In genomic region chr5:30849891-30850555, GRCm38 (mm10) we compare ENCODE assay signal across 10 mouse cellular contexts. TPM values are rescaled to one million over a fixed set of nuclear protein-coding genes. Genes with fewer than 3 reads are reported as not detected.
DNase-seq lines count a peak whose midpoint lies in the region; ATAC-seq and TF ChIP-seq lines count a peak whose summit lies in the region.
"Had no signal": no experiment of that assay in that cellular context is flagged by ENCODE, and none has a peak within 500 bp of the region (broad histone marks: within the 10 kb centered on the region; RNA-seq: fewer than 3 reads in every experiment).

No protein-coding gene starts in this region.

- no peak overlapping the region for H3K9ac ChIP-seq in lung, embryonic 16.5 days (ENCODE audit: low read length)
- no peak overlapping the region for H3K9ac ChIP-seq in forebrain, postnatal 0 days
- H3K9ac ChIP-seq: midbrain, embryonic 12.5 days had no signal

- peak; percentile 91 for ATAC-seq in lung, embryonic 16.5 days (ENCODE audit: low read depth)
- no peak for ATAC-seq in forebrain, postnatal 0 days

- no peak for TF ChIP-seq POLR2A in kidney, adult 2 months (IDR thresholded peaks at IDR 0.05; ENCODE audit: low read depth, low read length)

- DNase-seq in urinary bladder, postnatal 36 days (ENCODE audit: low spot score in 2 of 2), result peak; percentile 48 to 51
- no peak for DNase-seq in urinary bladder, adult 2 months (ENCODE audit: low spot score)
- peak; percentile 76 for DNase-seq in kidney, adult 2 months
- DNase-seq in cerebellum, adult 11 months, result no peak
- DNase-seq in limb, embryonic 10.5 days (ENCODE audit: low spot score), result no peak
- no peak for DNase-seq in forebrain, postnatal 0 days
- DNase-seq in spleen, postnatal 14 days (ENCODE audit: low spot score in 2 of 2), result no peak
- DNase-seq: heart, postnatal 36 days had no signal

- no peaks in the 10 kb centered on the region for H3K36me3 ChIP-seq in kidney, adult 2 months (ENCODE audit: control insufficient read depth, insufficient read depth, low read length)
- H3K36me3 ChIP-seq in lung, embryonic 16.5 days (ENCODE audit: control insufficient read depth, insufficient read depth, low read length), result no peaks in the 10 kb centered on the region
- H3K36me3 ChIP-seq in limb, embryonic 10.5 days, result no peaks in the 10 kb centered on the region
- H3K36me3 ChIP-seq in forebrain, postnatal 0 days (ENCODE audit: insufficient read depth), result peaks cover 4% of the 10 kb centered on the region; the same call in 1 of the 2 replicates
- H3K36me3 ChIP-seq: midbrain, embryonic 12.5 days had no signal

- TF ChIP-seq CTCF in kidney, adult 2 months (conservative IDR thresholded peaks at IDR 0.05; ENCODE audit: insufficient read depth, insufficient read length, low read depth, low read length), result no peak
- TF ChIP-seq CTCF in forebrain, postnatal 0 days (IDR thresholded peaks at IDR 0.05; ENCODE audit: low read depth), result no peak

- 28% methylated on average over 6 of the region's 6 CpGs for WGBS in kidney, adult 2 months
- WGBS in lung, embryonic 16.5 days, result 33% methylated on average over 6 of the region's 6 CpGs
- 63% methylated on average over 6 of the region's 6 CpGs for WGBS in limb, embryonic 10.5 days
- WGBS in forebrain, postnatal 0 days, result 61% methylated on average over 6 of the region's 6 CpGs

- no peaks in the 10 kb centered on the region for H3K27me3 ChIP-seq in kidney, adult 2 months (replicated peaks; ENCODE audit: control insufficient read depth, insufficient read depth, low read length)
- H3K27me3 ChIP-seq in lung, embryonic 16.5 days (ENCODE audit: control insufficient read depth, insufficient read depth, low read depth, low read length), result no peaks in the 10 kb centered on the region
- H3K27me3 ChIP-seq in limb, embryonic 10.5 days (ENCODE audit: low read depth, poor library complexity, severe bottlenecking), result no peaks in the 10 kb centered on the region
- no peaks in the 10 kb centered on the region for H3K27me3 ChIP-seq in forebrain, postnatal 0 days (ENCODE audit: insufficient read depth, low read length)
- H3K27me3 ChIP-seq: midbrain, embryonic 12.5 days had no signal

- no peaks in the 10 kb centered on the region for H3K9me3 ChIP-seq in lung, embryonic 16.5 days (ENCODE audit: control insufficient read depth, low read length)
- H3K9me3 ChIP-seq in limb, embryonic 10.5 days (replicated peaks), result no peaks in the 10 kb centered on the region
- H3K9me3 ChIP-seq in forebrain, postnatal 0 days (ENCODE audit: low read length), result no peaks in the 10 kb centered on the region
- H3K9me3 ChIP-seq: midbrain, embryonic 12.5 days had no signal

- H3K4me1 ChIP-seq in kidney, adult 2 months (ENCODE audit: control insufficient read depth, insufficient read depth, low read length), result peaks cover 15% of the 10 kb centered on the region
- peaks cover 17% of the 10 kb centered on the region for H3K4me1 ChIP-seq in lung, embryonic 16.5 days (replicated peaks; ENCODE audit: control insufficient read depth, insufficient read depth, low read length)
- peaks cover 5% of the 10 kb centered on the region; the same call in 1 of the 2 replicates for H3K4me1 ChIP-seq in limb, embryonic 10.5 days
- H3K4me1 ChIP-seq in forebrain, postnatal 0 days (ENCODE audit: insufficient read depth), result no peaks in the 10 kb centered on the region

- peak overlapping the region; percentile 49; the same call in 1 of the 2 replicates for H3K27ac ChIP-seq in kidney, adult 2 months (ENCODE audit: insufficient read depth, low read depth, low read length)
- peak overlapping the region; percentile 93 for H3K27ac ChIP-seq in lung, embryonic 16.5 days (ENCODE audit: low read length)
- H3K27ac ChIP-seq in limb, embryonic 10.5 days, result no peak overlapping the region
- H3K27ac ChIP-seq in forebrain, postnatal 0 days (ENCODE audit: low read depth, low read length), result no peak overlapping the region
- H3K27ac ChIP-seq: midbrain, embryonic 12.5 days had no signal

- no peak overlapping the region for H3K4me3 ChIP-seq in kidney, adult 2 months (ENCODE audit: insufficient read depth, low read depth, low read length)
- no peak overlapping the region for H3K4me3 ChIP-seq in lung, embryonic 16.5 days (ENCODE audit: low read length)
- no peak overlapping the region for H3K4me3 ChIP-seq in limb, embryonic 10.5 days
- no peak overlapping the region for H3K4me3 ChIP-seq in forebrain, postnatal 0 days (ENCODE audit: low read depth, low read length)
- H3K4me3 ChIP-seq: midbrain, embryonic 12.5 days had no signal

- no peak overlapping the region; the same call in 1 of the 2 replicates for H3K4me2 ChIP-seq in lung, embryonic 16.5 days (ENCODE audit: low read depth, low read length)
- H3K4me2 ChIP-seq in forebrain, postnatal 0 days (ENCODE audit: low read depth), result no peak overlapping the region
- H3K4me2 ChIP-seq: midbrain, embryonic 12.5 days had no signal

RNA-seq across cellular contexts. Expression of gene Tmem214, which starts 17.8 kb away (rescaled TPM):
- polyA plus RNA-seq in urinary bladder, adult 2 months (2012; rRNA removed), result 52.8 and 60.7 TPM in 2 replicates
- polyA plus RNA-seq in kidney, adult 2 months (2012; rRNA removed), result 81.3 and 92.5 TPM in 2 replicates
- polyA plus RNA-seq in lung, embryonic 16.5 days (2015; fragmentation: Nextera tagmentation; extraction: Ambion mirVana), result 79.8 and 84.4 TPM in 2 replicates
- polyA plus RNA-seq in limb, embryonic 10.5 days (2016; fragmentation: Nextera tagmentation; extraction: Ambion mirVana), result 68.7 and 82.4 TPM in 2 replicates
- total RNA-seq in forebrain, postnatal 0 days (2014; rRNA removed), result 51.2 and 61.4 TPM in 2 replicates
- 41.7 and 49.2 TPM in 2 replicates for polyA plus RNA-seq in forebrain, postnatal 0 days (2015; fragmentation: Nextera tagmentation; extraction: Ambion mirVana)

RNA-seq across cellular contexts. Expression of gene Mapre3, which starts 35.6 kb away (rescaled TPM):
- polyA plus RNA-seq in urinary bladder, adult 2 months (2012; rRNA removed), result 51.9 and 59.3 TPM in 2 replicates
- polyA plus RNA-seq in kidney, adult 2 months (2012; rRNA removed), result 44.3 and 45.3 TPM in 2 replicates
- 22.4 and 25.4 TPM in 2 replicates for polyA plus RNA-seq in lung, embryonic 16.5 days (2015; fragmentation: Nextera tagmentation; extraction: Ambion mirVana)
- 12.2 and 17.0 TPM in 2 replicates for polyA plus RNA-seq in limb, embryonic 10.5 days (2016; fragmentation: Nextera tagmentation; extraction: Ambion mirVana)
- 48.2 and 55.0 TPM in 2 replicates for total RNA-seq in forebrain, postnatal 0 days (2014; rRNA removed)
- 113 and 141 TPM in 2 replicates for polyA plus RNA-seq in forebrain, postnatal 0 days (2015; fragmentation: Nextera tagmentation; extraction: Ambion mirVana)

RNA-seq across cellular contexts. Expression of gene Agbl5, which starts 38.5 kb away (rescaled TPM):
- 16.5 and 16.6 TPM in 2 replicates for polyA plus RNA-seq in urinary bladder, adult 2 months (2012; rRNA removed)
- 22.6 and 24.1 TPM in 2 replicates for polyA plus RNA-seq in kidney, adult 2 months (2012; rRNA removed)
- polyA plus RNA-seq in lung, embryonic 16.5 days (2015; fragmentation: Nextera tagmentation; extraction: Ambion mirVana), result 20.9 and 21.2 TPM in 2 replicates
- 20.4 and 29.9 TPM in 2 replicates for polyA plus RNA-seq in limb, embryonic 10.5 days (2016; fragmentation: Nextera tagmentation; extraction: Ambion mirVana)
- total RNA-seq in forebrain, postnatal 0 days (2014; rRNA removed), result 36.6 and 52.2 TPM in 2 replicates
- 15.3 and 21.5 TPM in 2 replicates for polyA plus RNA-seq in forebrain, postnatal 0 days (2015; fragmentation: Nextera tagmentation; extraction: Ambion mirVana)

RNA-seq across cellular contexts. Expression of gene Ost4, which starts 57.6 kb away (rescaled TPM):
- 268 and 335 TPM in 2 replicates for polyA plus RNA-seq in urinary bladder, adult 2 months (2012; rRNA removed)
- polyA plus RNA-seq in kidney, adult 2 months (2012; rRNA removed), result 377 and 422 TPM in 2 replicates
- 446 TPM in 2 replicates for polyA plus RNA-seq in lung, embryonic 16.5 days (2015; fragmentation: Nextera tagmentation; extraction: Ambion mirVana)
- polyA plus RNA-seq in limb, embryonic 10.5 days (2016; fragmentation: Nextera tagmentation; extraction: Ambion mirVana), result 403 and 414 TPM in 2 replicates
- 116 and 130 TPM in 2 replicates for total RNA-seq in forebrain, postnatal 0 days (2014; rRNA removed)
- polyA plus RNA-seq in forebrain, postnatal 0 days (2015; fragmentation: Nextera tagmentation; extraction: Ambion mirVana), result 190 and 236 TPM in 2 replicates

Comparison
In these comparisons a context has a peak if more than half of its experiments do, and no peak if none do; other contexts are left out.
1. DNase-seq: peak in urinary bladder, postnatal 36 days (2 of 2) and kidney, adult 2 months (single experiment); none in urinary bladder, adult 2 months (single experiment), cerebellum, adult 11 months (single experiment), limb, embryonic 10.5 days (single experiment), forebrain, postnatal 0 days (single experiment) and spleen, postnatal 14 days (0 of 2).
2. H3K27ac ChIP-seq: peak in kidney, adult 2 months (single experiment) and lung, embryonic 16.5 days (single experiment); none in limb, embryonic 10.5 days (single experiment) and forebrain, postnatal 0 days (single experiment).